Mouse (Mus musculus): ENCODE data around the gene Cog6.

DNA sequence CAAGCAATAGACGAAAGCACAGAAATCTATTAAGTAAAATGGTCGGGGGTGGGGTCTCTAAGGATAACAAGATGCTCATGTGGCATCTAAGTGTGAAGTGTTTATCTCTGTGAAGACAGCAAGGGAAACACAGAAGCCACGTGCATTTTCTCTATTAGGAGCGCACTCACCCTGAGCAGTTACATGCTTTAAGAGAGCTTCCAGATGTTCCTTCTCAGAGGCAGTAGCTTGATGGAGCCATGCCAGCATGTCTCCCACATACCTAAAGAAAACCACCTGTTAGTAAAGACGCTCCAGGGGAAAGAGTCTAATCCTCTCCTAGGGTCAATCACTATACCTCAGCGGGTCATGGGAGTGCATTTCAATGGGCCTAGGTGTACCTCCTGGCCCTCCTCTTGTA, 15.0 kb downstream of the Cog6 start:
- TF ChIP-seq EP300 (IDR thresholded peaks at IDR 0.05; ENCODE audit: low read length) (no peak), MAX (IDR thresholded peaks at IDR 0.05; ENCODE audit: low read length) (no peak), CTCF (conservative IDR thresholded peaks at IDR 0.05 in 1 of 2, IDR thresholded peaks at IDR 0.05 in 1 of 2; ENCODE audit: low read depth in 2 of 2, low read length in 2 of 2) (no peak), POLR2A (IDR thresholded peaks at IDR 0.05; ENCODE audit: low read depth, low read length) (no peak), ZMIZ1 (IDR thresholded peaks at IDR 0.05; ENCODE audit: low read depth, low read length) (no peak), USF1 (IDR thresholded peaks at IDR 0.05; ENCODE audit: low read depth, low read length) (no peak), NRF1 (IDR thresholded peaks at IDR 0.05; ENCODE audit: low read depth, low read length) (no peak), RCOR1 (conservative IDR thresholded peaks at IDR 0.05; ENCODE audit: low read depth, low read length) (no peak), TBP (conservative IDR thresholded peaks at IDR 0.05; ENCODE audit: low read depth, low read length) (no peak), TCF12 (IDR thresholded peaks at IDR 0.05; ENCODE audit: low read depth, low read length) (no peak)

All from CH12.LX (cell line).